Mouse (Mus musculus) hindbrain, embryonic 15.5 days (tissue): ENCODE results near the gene Tardbp. TPM values are rescaled to one million over a fixed set of nuclear protein-coding genes. Genes with fewer than 3 reads are reported as not detected.
A peak's percentile ranks its signal among the peaks of the same experiment; 100 is the strongest.

ENCODE experiments used
- ATAC-seq: fragments of 200-750 bp; cut with Nextera tagmentation; 2 replicates; pipeline ENCODE4 v1.8.0; 2017; ENCODE audit warnings: low read depth, moderate number of reproducible peaks, moderate TSS enrichment; ENCODE audit not compliant: low FRiP score
- H3K27ac ChIP-seq: fragments of 300-500 bp; sonication (generic); replicated peaks from 2 replicates; pipeline ENCODE4 v1.5.1; 2015; ENCODE audit warnings: mild to moderate bottlenecking, inconsistent platforms
- H3K27me3 ChIP-seq: fragments of 300-500 bp; sonication (generic); 2 replicates; pipeline ENCODE4 v1.6.1; 2015; ENCODE audit warnings: control low read depth, inconsistent platforms
- H3K36me3 ChIP-seq: fragments of 300-500 bp; sonication (generic); 2 replicates; pipeline ENCODE4 v1.6.1; 2015; ENCODE audit warnings: control low read depth, inconsistent platforms
- H3K4me1 ChIP-seq: fragments of 300-500 bp; sonication (generic); replicated peaks from 2 replicates; pipeline ENCODE4 v1.6.1; 2015; ENCODE audit warnings: control low read depth, inconsistent platforms
- H3K4me2 ChIP-seq: fragments of 300-500 bp; sonication (generic); 2 replicates; pipeline ENCODE4 v1.6.1; 2015; ENCODE audit warnings: moderate library complexity, mild to moderate bottlenecking, inconsistent platforms
- H3K4me3 ChIP-seq: fragments of 300-500 bp; sonication (generic); 2 replicates; pipeline ENCODE4 v1.5.1; 2015; ENCODE audit warnings: mild to moderate bottlenecking, inconsistent platforms
- H3K9ac ChIP-seq: fragments of 300-500 bp; sonication (generic); 2 replicates; pipeline ENCODE4 v1.6.1; 2015; ENCODE audit warnings: inconsistent platforms
- H3K9me3 ChIP-seq: fragments of 300-500 bp; sonication (generic); 2 replicates; pipeline ENCODE4 v1.6.1; 2016; ENCODE audit warnings: control low read depth, inconsistent platforms
- WGBS: fragments of 180-500 bp; shearing (Covaris S2); methylation state at CpG from one replicate; pipeline ENCODE4 v1.1.7; 2015; 5-methylcytosine and 5-hydroxymethylcytosine counted together
- polyA plus RNA-seq: library from polyadenylated mRNA; unstranded; fragments of >200 nt; fragmentation: Nextera tagmentation; extraction: Ambion mirVana; gene quantifications from 2 replicates; pipeline ENCODE4 v1.2.1, GENCODE M21; 2015

The Tardbp gene
- polyA plus RNA-seq, 1 experiment from 2014 or later = 167 TPM

DNA sequence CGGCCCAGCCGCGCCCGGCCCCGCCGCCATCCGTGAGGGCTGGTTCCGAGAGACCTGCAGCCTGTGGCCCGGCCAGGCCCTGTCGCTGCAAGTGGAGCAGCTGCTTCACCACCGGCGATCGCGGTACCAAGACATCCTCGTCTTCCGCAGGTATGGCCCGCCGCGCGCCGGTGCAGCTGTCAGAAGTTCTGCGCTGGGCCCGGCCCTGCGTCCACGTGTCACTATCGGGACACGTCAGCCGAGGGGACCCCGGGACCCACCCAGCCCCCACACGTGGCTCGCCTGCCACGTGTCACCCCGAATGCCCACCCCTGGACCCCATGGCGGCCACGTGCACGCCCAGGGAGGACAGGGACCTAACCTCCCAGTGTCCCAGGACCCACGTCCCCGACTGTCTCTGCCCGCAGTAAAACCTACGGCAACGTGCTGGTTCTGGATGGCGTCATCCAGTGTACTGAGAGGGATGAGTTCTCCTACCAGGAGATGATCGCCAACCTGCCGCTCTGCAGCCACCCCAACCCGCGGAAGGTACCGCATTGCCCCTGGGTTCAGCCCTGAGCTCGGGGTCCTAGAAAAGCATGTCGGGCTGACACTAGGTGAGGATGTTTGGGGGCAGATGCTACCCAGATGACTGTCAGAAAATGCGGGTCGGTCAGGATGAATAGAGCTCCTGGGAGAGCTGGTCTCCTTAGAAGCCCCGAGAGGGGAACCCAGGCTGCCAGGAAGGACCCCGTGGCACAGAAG, 35.0 kb downstream of the Tardbp start:
- under 1% methylated on average over 53 of the region's 53 CpGs for WGBS

DNA sequence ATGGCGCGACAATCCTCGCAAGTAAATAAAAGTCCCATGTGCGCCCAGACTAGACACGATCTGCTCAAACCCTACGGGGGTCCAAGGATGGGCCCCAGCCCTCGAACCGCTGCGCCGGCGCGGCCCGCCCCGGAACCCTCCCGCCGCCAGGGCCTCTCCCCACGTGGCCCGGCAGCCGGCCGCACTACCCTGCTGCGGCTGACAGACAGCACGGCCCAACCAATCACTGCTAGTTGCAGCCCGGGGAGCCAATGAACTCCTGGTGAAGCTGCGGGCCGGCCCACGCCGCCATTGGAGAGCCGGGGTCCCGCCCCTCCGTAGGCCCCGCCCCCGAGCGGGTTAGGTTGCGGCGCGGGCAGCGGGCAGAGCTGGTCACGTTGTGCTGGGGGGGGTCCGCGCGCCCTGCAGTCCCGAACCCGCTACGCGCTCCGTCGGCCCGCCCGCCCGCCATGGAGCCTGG, 35.6 kb downstream of the Tardbp start, which contains the start of gene Srm:
TSS of gene Srm (plus strand) at position 333 of the 460 bp plus-strand sequence.
- Histone ChIP-seq H3K27me3 (no peaks in the 10 kb centered on the region), H3K4me2 (peak within 1 kb of the TSS; percentile 82), H3K4me1 (peaks cover 18% of the 10 kb centered on the region), H3K9ac (peak within 1 kb of the TSS; percentile 87), H3K27ac (peak within 1 kb of the TSS; percentile 85), H3K4me3 (peak within 1 kb of the TSS; percentile 99), H3K9me3 (no peaks in the 10 kb centered on the region), H3K36me3 (peaks cover 29% of the 10 kb centered on the region)
- 0% methylated on average over 50 of the region's 50 CpGs for WGBS
- peak; percentile 99 for ATAC-seq

More for the DNA sequence above, 35.0 kb downstream of the Tardbp start:
- Histone ChIP-seq H3K27ac (peak overlapping the region; percentile 78), H3K9ac (peak overlapping the region; percentile 87), H3K4me3 (peak overlapping the region; percentile 99), H3K4me2 (peak overlapping the region; percentile 82), H3K9me3 (no peaks in the 10 kb centered on the region), H3K4me1 (peaks cover 18% of the 10 kb centered on the region), H3K27me3 (no peaks in the 10 kb centered on the region), H3K36me3 (peaks cover 35% of the 10 kb centered on the region)
- peak; percentile 51; the same call in 1 of the 2 replicates for ATAC-seq

DNA sequence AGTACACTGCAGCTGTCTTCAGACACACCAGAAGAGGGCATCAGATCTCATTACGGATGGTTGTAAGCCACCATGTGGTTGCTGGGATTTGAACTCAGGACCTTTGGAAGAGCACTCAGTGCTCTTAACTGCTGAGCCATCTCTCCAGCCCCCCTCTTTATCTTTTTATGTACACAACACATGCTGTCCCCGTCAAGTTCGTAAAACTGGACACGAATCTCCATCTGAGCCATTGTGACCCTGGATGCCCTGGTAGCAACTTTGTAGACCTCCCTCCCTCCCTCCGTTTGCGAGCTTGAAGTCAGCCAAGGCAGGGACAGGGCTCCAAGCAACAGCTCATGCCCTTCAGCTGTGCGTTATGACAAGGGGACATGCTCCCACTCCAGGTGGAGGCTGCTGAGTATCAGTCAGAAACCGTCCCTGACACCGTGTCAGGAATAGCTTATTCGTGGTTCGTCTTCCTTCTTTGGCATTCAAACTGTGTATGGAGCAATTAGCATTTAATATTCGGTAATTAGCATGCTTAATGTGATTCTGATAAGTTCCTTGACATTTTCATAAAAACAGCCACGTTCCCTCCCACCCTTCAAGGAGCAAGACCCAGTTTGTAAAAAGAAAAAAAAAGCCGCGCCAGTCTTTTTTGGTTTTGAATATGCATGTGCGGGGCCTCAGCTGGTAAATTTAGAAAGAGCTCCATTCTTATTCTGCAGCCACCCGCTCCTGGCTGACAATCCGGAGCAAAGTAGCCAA, 36.2 kb downstream of the Tardbp start:
- peak overlapping the region; percentile 82 for H3K4me2 ChIP-seq
- no peak for ATAC-seq
- peak overlapping the region; percentile 55 for H3K9ac ChIP-seq
- H3K27me3 ChIP-seq = no peaks in the 10 kb centered on the region
- peaks cover 18% of the 10 kb centered on the region for H3K4me1 ChIP-seq
- 5% methylated on average over 18 of the region's 18 CpGs for WGBS
- H3K9me3 ChIP-seq = no peaks in the 10 kb centered on the region
- H3K27ac ChIP-seq = peak overlapping the region; percentile 85
- peak overlapping the region; percentile 99 for H3K4me3 ChIP-seq
- H3K36me3 ChIP-seq = peaks cover 24% of the 10 kb centered on the region

DNA sequence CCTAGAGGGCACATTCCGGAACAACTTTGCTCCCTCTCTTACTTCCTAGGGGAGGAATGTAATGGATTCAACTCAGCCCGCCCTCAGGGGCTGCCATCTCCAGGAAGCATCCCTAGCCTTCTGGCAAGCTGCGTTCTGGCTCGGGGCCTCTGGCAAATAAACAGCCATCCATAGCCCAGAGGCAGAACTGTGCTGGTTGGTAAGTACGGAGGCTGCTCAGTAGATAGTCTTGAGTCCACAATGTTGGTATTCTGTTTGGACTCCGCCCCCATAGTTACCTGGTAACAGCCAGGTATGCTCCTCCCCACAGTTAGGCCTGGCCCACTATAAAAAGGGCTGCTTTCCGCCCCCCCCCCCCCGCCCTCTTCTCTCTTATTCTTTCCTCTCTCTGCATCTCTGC, 37.3 kb downstream of the Tardbp start:
- Histone ChIP-seq H3K4me2 (no peak overlapping the region), H3K4me3 (no peak overlapping the region), H3K27ac (no peak overlapping the region), H3K9me3 (no peaks in the 10 kb centered on the region), H3K9ac (no peak overlapping the region), H3K4me1 (peaks cover 18% of the 10 kb centered on the region), H3K36me3 (peaks cover 14% of the 10 kb centered on the region), H3K27me3 (no peaks in the 10 kb centered on the region)
- ATAC-seq = no peak
- WGBS = 66% methylated on average over 7 of the region's 8 CpGs

DNA sequence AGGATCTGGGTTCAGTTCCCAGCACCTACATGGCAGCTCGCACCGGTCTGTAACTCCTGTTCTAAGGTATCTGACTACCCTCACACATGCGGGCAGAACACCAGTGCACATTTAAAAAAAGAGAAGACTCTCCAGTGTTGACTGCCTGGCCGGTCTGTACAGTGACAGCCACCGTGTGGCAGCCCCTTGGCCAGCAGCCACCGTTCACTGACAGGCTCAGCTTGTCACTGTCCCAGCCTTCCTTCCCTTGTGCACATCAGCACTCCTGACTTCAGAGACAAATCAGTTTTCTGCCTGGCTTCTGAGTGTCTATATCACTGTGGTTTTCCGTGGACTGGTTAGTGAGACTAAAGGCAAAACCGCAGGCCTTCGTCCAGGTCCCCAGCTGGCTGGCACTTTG, 38.0 kb downstream of the Tardbp start:
- Histone ChIP-seq H3K27me3 (no peaks in the 10 kb centered on the region), H3K9ac (no peak overlapping the region), H3K36me3 (peaks cover 6% of the 10 kb centered on the region), H3K4me1 (peaks cover 18% of the 10 kb centered on the region), H3K27ac (no peak overlapping the region), H3K4me2 (no peak overlapping the region), H3K4me3 (no peak overlapping the region), H3K9me3 (no peaks in the 10 kb centered on the region)
- no peak for ATAC-seq
- WGBS = 73% methylated on average over 9 of the region's 9 CpGs

DNA sequence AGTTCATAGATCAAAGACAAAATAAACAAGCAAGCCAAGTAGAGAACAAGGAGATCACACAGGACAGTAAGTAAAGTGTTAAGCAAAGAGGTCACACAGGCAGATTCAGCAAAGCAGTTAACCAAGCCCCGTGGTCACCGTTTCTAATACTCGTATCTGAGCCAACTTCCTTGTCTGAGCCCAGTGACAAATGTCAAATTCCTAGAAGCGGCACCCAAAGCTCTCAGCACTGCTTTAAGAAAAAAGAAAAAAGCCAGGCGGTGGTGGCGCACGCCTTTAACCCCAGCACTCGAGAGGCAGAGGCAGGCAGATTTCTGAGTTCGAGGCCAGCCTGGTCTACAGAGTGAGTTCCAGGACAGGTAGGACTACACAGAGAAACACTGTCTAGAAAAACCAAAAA, 40.2 kb downstream of the Tardbp start:
- 83% methylated on average over 9 of the region's 9 CpGs for whole genome bisulfite sequencing
- Histone ChIP-seq H3K4me1 (peaks cover 5% of the 10 kb centered on the region), H3K9ac (no peak overlapping the region), H3K27ac (no peak overlapping the region), H3K36me3 (peaks cover 13% of the 10 kb centered on the region), H3K9me3 (no peaks in the 10 kb centered on the region), H3K4me2 (no peak overlapping the region), H3K4me3 (no peak overlapping the region), H3K27me3 (no peaks in the 10 kb centered on the region)
- no peak for ATAC-seq

DNA sequence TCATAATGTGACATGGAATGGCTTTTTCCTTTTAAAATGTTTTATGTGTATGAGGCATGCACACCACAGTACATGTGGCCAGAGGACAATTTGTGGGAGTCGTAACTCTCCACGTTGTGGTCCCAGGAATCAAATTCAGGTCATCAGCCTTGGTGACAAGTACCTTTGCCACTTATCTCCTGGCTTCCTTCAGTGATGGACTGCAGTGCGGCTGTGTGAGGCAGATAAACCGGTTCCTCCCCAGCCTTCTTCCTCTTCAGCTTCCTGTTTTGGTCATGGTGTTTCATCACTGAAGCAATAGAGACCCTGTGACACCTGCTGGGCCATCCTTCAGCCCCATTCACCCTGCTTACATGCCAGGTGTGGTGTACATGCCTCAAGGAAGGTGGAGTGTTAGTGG, 43.6 kb downstream of the Tardbp start:
- Histone ChIP-seq H3K9me3 (no peaks in the 10 kb centered on the region), H3K4me3 (no peak overlapping the region), H3K27ac (no peak overlapping the region), H3K4me1 (no peaks in the 10 kb centered on the region), H3K4me2 (no peak overlapping the region), H3K27me3 (no peaks in the 10 kb centered on the region), H3K36me3 (peaks cover 40% of the 10 kb centered on the region), H3K9ac (no peak overlapping the region)
- WGBS = 94% methylated on average over 4 of the region's 4 CpGs
- ATAC-seq = no peak

DNA sequence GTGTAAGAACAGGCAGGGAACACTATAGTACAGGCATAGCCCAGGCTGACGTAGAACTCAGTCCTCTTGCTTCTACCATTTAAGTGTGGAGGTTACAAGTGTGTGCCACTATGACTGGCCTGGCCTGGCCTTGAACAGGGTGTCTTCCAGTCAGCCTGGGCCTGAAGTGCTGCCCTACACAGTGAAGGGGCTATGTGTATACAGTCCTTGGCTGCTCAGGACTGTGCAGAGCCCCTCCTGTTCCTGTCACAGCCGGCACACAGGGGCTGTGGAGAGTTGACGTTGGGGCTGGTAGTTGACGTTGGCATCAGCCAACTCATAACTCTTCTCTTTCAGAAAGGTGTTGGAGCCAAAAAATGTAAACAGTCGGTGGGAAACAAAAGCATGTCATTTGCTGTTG, 45.4 kb downstream of the Tardbp start:
- ATAC-seq = no peak
- Histone ChIP-seq H3K36me3 (peaks cover 56% of the 10 kb centered on the region), H3K9ac (no peak overlapping the region)

DNA sequence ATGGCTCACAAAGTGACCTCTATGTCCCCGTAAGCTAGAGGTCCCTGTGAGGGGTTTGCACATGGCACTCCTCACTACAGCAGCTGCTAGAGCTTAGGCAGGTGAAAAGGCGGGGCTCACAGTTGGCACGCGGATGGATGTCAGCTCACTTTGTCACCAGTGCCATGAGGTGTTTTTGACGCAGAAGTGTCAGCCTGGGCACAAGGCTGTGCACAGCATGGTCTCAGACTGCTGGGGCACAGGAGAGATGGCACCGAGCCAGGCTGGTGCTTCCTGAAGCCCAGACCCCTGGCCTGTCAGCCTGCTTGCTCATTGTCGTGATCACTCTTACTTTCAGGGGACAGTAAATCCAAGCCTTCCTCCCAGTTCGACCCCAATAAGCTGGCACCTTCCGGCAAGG, 46.1 kb downstream of the Tardbp start:
- ATAC-seq = no peak
- H3K9me3 ChIP-seq = no peaks in the 10 kb centered on the region
- H3K4me2 ChIP-seq = no peak overlapping the region
- 85% methylated on average over 9 of the region's 9 CpGs for WGBS
- no peak overlapping the region for H3K4me3 ChIP-seq
- no peaks in the 10 kb centered on the region for H3K4me1 ChIP-seq
- H3K36me3 ChIP-seq = peaks cover 62% of the 10 kb centered on the region
- H3K27ac ChIP-seq = no peak overlapping the region
- no peaks in the 10 kb centered on the region for H3K27me3 ChIP-seq
- H3K9ac ChIP-seq = no peak overlapping the region

More for the DNA sequence above, 45.4 kb downstream of the Tardbp start:
- Histone ChIP-seq H3K27me3 (no peaks in the 10 kb centered on the region), H3K4me1 (no peaks in the 10 kb centered on the region), H3K4me2 (no peak overlapping the region), H3K9me3 (no peaks in the 10 kb centered on the region), H3K4me3 (no peak overlapping the region), H3K27ac (no peak overlapping the region)
- WGBS = 91% methylated on average over 5 of the region's 5 CpGs

DNA sequence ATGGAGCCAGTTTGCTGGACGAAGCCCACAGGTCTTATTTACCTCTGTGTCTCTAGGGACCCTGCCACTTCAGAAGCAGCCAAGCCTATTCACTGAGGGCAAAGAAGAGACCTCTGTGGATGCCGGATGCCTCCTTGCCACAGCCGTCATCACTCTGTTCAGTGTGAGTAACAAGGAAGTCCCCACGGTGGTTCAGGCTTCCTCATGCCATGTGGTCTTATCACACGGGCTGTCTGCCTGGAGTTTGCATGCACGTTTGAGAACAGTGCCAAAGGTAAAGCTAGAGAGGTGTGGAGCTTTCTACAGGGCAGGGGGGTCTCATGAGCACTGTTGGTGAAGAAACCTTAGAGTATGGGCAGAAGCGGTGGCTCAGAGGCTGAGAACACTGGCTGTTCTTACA, 53.6 kb downstream of the Tardbp start:
- 95% methylated on average over 7 of the region's 7 CpGs for WGBS
- H3K9me3 ChIP-seq = no peaks in the 10 kb centered on the region
- H3K36me3 ChIP-seq = peaks cover 90% of the 10 kb centered on the region
- H3K27me3 ChIP-seq = no peaks in the 10 kb centered on the region
- H3K27ac ChIP-seq = no peak overlapping the region
- H3K4me3 ChIP-seq = no peak overlapping the region
- no peak for ATAC-seq
- H3K4me2 ChIP-seq = no peak overlapping the region
- H3K4me1 ChIP-seq = no peaks in the 10 kb centered on the region
- no peak overlapping the region for H3K9ac ChIP-seq

DNA sequence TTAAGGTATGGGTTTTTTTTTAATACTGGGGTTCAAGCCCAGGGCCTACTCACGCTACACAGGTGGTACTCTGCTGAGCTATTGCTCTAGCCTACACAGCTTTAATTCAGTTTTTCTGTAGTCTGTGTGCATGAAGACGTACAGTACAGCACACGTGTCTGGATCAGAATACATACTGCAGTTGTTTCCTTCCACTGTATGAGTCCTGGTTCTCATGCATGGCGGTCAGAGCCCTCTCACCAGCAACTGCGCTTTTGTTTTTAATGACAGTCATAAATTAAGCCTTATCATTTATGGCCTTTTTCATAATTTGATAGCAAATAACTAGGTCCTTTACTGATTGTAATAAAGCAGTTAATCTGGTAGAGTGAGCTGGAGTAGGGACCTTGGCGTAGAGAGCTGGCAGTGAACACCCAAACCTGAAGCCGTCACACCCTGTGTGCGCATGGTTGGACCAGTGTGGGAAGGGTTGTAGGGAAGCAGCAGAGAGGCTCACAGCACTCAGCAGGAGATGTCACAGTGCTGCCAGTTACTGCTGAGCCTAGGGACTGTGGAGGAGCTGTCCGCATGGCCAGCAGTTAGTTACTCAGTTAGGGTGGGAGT, 56.0 kb downstream of the Tardbp start:
- Histone ChIP-seq H3K4me2 (no peak overlapping the region), H3K4me3 (no peak overlapping the region), H3K9ac (no peak overlapping the region), H3K9me3 (no peaks in the 10 kb centered on the region), H3K36me3 (peaks cover 93% of the 10 kb centered on the region), H3K27ac (no peak overlapping the region), H3K4me1 (no peaks in the 10 kb centered on the region), H3K27me3 (no peaks in the 10 kb centered on the region)
- ATAC-seq = no peak
- 95% methylated on average over 9 of the region's 9 CpGs for WGBS

DNA sequence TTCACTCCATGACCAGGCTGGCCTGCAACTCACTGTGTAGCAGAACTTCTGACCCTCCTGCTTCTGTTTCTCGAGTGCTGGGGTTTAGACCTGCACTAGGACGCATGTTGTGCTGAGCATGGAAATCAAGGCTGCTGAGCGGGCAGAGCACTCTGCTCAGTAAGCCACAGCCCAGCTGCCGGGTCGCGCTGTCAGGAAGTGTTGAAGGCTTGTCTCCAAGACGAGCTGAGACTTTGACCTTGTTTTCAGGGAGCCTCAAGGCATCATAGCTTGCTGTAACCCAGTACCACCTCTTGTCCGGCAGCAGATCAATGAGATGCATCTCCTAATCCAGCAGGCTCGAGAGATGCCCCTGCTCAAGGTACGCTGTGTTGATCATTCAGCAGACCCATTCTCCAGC, 56.7 kb downstream of the Tardbp start:
- WGBS = 91% methylated on average over 10 of the region's 10 CpGs
- ATAC-seq = no peak

More for the DNA sequence above, 56.7 kb downstream of the Tardbp start:
- no peak overlapping the region for H3K4me3 ChIP-seq
- H3K4me2 ChIP-seq = no peak overlapping the region
- H3K27me3 ChIP-seq = no peaks in the 10 kb centered on the region
- H3K27ac ChIP-seq = no peak overlapping the region
- no peak overlapping the region for H3K9ac ChIP-seq
- no peaks in the 10 kb centered on the region for H3K9me3 ChIP-seq
- peaks cover 93% of the 10 kb centered on the region for H3K36me3 ChIP-seq
- H3K4me1 ChIP-seq = no peaks in the 10 kb centered on the region
